Mouse (Mus musculus) lung, embryonic 15.5 days (tissue): ENCODE data around the gene Frat1. TPM values are rescaled to one million over a fixed set of nuclear protein-coding genes. Genes with fewer than 3 reads are reported as not detected.
"Not testable (repeated sequence)": the region's sequence is repeated elsewhere in the genome, so short reads cannot be mapped to it uniquely, and the experiment has no call there.

ENCODE experiments used
- ATAC-seq: fragments of 200-750 bp; cut with Nextera tagmentation; 2 replicates; pipeline ENCODE4 v1.8.0; 2017; ENCODE audit warnings: moderate number of reproducible peaks, borderline replicate concordance; ENCODE audit not compliant: low FRiP score, low TSS enrichment; ENCODE audit errors: extremely low read depth
- H3K27ac ChIP-seq: fragments of 300-500 bp; sonication (generic); 2 replicates; pipeline ENCODE4 v1.5.1; 2015; ENCODE audit warnings: moderate library complexity, mild to moderate bottlenecking, inconsistent platforms
- H3K27me3 ChIP-seq: fragments of 300-500 bp; sonication (generic); 2 replicates; pipeline ENCODE4 v1.6.1; 2015; ENCODE audit warnings: inconsistent platforms
- H3K36me3 ChIP-seq: fragments of 300-500 bp; sonication (generic); 2 replicates; pipeline ENCODE4 v1.6.1; 2015; ENCODE audit warnings: inconsistent platforms
- H3K4me1 ChIP-seq: fragments of 300-500 bp; sonication (generic); 2 replicates; pipeline ENCODE4 v1.6.1; 2015; ENCODE audit warnings: inconsistent platforms
- H3K4me2 ChIP-seq: fragments of 300-500 bp; sonication (generic); 2 replicates; pipeline ENCODE4 v1.6.1; 2015; ENCODE audit warnings: inconsistent platforms, mild to moderate bottlenecking, moderate library complexity
- H3K4me3 ChIP-seq: fragments of 300-500 bp; sonication (generic); 2 replicates; pipeline ENCODE4 v1.5.1; 2015; ENCODE audit warnings: mild to moderate bottlenecking, inconsistent platforms
- H3K9ac ChIP-seq: fragments of 300-500 bp; sonication (generic); 2 replicates; pipeline ENCODE4 v1.6.1; 2015; ENCODE audit warnings: inconsistent platforms
- H3K9me3 ChIP-seq: fragments of 300-500 bp; sonication (generic); 2 replicates; pipeline ENCODE4 v1.6.1; 2016; ENCODE audit warnings: inconsistent platforms
- WGBS: fragments of 180-500 bp; shearing (Covaris S2); methylation state at CpG from one replicate; pipeline ENCODE4 v1.1.7; 2015; 5-methylcytosine and 5-hydroxymethylcytosine counted together
- polyA plus RNA-seq: library from polyadenylated mRNA; unstranded; fragments of >200 nt; fragmentation: Nextera tagmentation; extraction: Ambion mirVana; gene quantifications from 2 replicates; pipeline ENCODE4 v1.2.1, GENCODE M21; 2015

The Frat1 gene
- polyA plus RNA-seq, 1 experiment from 2014 or later = 7.2 TPM

DNA sequence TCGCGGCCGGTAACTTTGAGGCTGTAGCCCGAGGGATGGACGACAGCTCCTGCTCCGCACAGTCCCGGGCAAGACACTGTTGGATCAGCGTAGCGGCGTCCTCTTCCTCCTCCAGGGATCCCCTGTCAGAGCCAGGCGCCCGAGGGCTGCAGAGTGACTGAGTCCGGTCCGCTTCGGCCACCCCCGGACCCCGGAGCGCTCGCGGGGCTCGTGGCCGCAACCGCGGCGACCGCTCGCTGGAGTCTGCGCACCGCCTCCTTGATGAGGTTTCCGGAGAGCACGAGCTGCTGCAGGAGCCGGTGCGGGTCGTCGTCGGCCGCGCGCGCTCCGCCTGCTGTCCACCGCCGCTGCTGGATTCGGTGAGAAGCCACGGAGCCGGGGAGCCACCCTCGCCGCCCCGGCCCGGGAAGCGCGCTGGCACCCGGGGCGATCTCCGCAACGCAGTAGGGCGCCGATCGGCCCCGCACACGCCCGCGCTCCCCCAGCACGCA is 17.4 kb downstream of the Frat1 start:
- no peaks in the 10 kb centered on the region for H3K36me3 ChIP-seq
- peak; percentile 9; the same call in 1 of the 2 replicates for ATAC-seq
- H3K9ac ChIP-seq = peak overlapping the region; percentile 49
- H3K4me1 ChIP-seq = peaks cover 21% of the 10 kb centered on the region
- peak overlapping the region; percentile 93 for H3K4me2 ChIP-seq
- no peaks in the 10 kb centered on the region for H3K9me3 ChIP-seq
- H3K27me3 ChIP-seq = peaks cover 10% of the 10 kb centered on the region; the same call in 1 of the 2 replicates
- peak overlapping the region; percentile 92 for H3K27ac ChIP-seq
- peak overlapping the region; percentile 56 for H3K4me3 ChIP-seq
- WGBS = under 1% methylated on average over 64 of the region's 64 CpGs

DNA sequence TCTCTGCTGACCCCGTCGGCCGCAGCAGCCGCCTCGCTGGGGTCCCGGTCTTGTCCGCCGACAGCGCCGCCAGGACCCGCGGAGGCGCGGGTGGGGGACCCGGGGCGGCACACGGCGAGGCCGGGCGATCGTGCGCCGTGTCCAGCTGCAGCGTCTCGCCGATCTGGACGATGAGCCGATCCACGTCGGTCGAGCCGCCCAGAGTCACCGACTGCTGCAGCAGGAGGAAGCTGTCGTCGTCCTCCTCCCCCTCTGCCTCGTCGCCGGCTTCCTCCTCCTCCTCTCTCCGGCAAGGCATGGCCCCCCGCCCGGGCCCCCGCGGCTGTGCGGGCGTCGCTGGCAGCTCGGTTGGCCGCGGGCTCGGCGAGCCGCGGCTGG is 17.8 kb downstream of the Frat1 start:
- Histone ChIP-seq H3K4me2 (peak overlapping the region; percentile 93), H3K9ac (peak overlapping the region; percentile 49), H3K4me1 (peaks cover 21% of the 10 kb centered on the region), H3K27ac (peak overlapping the region; percentile 92), H3K4me3 (peak overlapping the region; percentile 56)
- not testable (repeated sequence) for H3K36me3 ChIP-seq, H3K27me3 ChIP-seq, H3K9me3 ChIP-seq
- peak; percentile 29; the same call in 1 of the 2 replicates for ATAC-seq
- 0% methylated on average over 33 of the region's 53 CpGs for WGBS

DNA sequence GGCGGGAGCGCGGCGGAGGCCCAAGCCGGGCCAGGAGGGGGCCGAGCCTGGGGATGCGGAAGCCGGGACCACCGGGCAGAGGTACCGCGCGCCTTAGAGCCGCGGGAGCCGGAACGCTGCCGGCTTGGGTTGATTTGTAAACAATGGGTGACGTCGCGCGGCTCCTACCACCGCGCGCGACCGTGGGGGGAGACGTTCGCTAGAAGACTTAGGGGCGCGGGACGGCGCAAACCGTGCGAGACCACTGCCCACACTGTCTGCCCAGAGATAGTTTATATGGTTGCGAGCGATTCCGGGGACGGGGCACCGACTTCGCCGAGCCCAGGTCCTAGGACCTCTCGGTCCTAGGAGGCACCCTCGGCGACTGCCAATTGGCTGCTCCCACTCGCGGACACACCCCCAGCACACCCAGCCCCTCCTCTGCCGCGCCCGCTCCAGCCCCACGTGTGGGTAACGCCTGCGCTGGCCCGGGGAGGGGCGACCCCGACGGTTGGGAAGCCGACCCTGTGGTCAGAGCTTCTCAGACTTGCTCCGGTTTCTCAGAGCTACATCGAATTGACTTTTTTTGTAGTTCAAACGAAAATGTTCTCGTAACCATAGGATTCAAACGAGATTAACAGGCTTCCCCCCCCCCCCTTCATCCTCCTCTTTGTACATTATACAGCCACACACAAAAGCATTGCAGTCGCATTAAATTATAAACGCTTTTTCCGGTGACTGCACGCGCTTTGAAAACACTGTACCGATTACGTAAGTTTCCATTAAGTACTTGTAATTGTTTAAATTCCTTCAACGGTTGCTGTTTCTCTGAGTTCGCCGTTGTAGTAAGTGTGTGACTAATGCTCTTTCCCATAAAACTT is 18.5 kb downstream of the Frat1 start, which contains the start of gene Frat2:
Frat2 (minus strand) TSS at position 141 of the 860 bp plus-strand sequence.
- Histone ChIP-seq H3K4me2 (peak within 1 kb of the TSS; percentile 93), H3K4me3 (peak within 1 kb of the TSS; percentile 56), H3K27ac (peak within 1 kb of the TSS; percentile 92), H3K9me3 (no peaks in the 10 kb centered on the region), H3K27me3 (peaks cover 10% of the 10 kb centered on the region; the same call in 1 of the 2 replicates), H3K4me1 (peaks cover 21% of the 10 kb centered on the region), H3K36me3 (no peaks in the 10 kb centered on the region), H3K9ac (peak within 1 kb of the TSS; percentile 49)
- ATAC-seq = peak; percentile 97
- under 1% methylated on average over 71 of the region's 72 CpGs for WGBS

DNA sequence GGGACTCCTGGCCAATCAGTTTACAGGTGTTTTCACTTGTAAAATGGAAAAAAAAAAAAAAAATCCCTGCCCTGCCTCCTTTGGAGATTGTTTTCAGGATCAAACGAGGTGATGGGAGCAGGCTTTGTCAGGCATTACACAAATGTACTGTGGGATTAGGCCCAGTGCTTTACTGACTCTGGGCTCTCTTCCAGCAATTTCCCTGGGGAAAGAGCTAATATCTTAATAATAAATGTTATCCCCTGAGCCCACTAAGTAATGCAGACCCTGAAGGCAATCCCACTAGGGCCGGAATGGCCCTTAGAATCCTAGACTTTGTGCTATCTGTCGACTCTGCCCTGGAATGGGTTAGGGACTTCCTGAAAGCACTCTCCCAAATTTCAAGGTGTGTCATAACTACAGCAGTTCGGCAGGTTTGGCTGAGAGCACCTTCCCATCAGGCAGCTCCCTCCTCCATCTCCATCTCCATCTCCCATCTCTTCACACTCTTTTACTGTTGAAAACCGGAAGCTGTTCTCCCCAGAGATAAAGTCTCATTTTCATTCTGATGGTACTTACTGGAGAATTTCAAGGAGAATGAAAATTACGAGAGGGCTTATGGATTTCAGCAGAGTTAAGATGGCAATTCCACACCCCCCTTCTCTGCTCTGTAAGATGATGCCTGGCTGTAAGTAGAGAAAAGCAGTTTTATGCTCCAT is 20.4 kb downstream of the Frat1 start:
- no peak for ATAC-seq
- H3K4me3 ChIP-seq = no peak overlapping the region
- H3K4me1 ChIP-seq = peaks cover 21% of the 10 kb centered on the region
- no peaks in the 10 kb centered on the region for H3K36me3 ChIP-seq
- no peak overlapping the region for H3K4me2 ChIP-seq
- H3K27me3 ChIP-seq = peaks cover 10% of the 10 kb centered on the region; the same call in 1 of the 2 replicates
- WGBS = 33% methylated on average over 6 of the region's 6 CpGs
- H3K9me3 ChIP-seq = no peaks in the 10 kb centered on the region
- H3K9ac ChIP-seq = no peak overlapping the region
- H3K27ac ChIP-seq = 0 out of 2 replicates have a peak overlapping the region, but pooled peaks have one; percentile 25

DNA sequence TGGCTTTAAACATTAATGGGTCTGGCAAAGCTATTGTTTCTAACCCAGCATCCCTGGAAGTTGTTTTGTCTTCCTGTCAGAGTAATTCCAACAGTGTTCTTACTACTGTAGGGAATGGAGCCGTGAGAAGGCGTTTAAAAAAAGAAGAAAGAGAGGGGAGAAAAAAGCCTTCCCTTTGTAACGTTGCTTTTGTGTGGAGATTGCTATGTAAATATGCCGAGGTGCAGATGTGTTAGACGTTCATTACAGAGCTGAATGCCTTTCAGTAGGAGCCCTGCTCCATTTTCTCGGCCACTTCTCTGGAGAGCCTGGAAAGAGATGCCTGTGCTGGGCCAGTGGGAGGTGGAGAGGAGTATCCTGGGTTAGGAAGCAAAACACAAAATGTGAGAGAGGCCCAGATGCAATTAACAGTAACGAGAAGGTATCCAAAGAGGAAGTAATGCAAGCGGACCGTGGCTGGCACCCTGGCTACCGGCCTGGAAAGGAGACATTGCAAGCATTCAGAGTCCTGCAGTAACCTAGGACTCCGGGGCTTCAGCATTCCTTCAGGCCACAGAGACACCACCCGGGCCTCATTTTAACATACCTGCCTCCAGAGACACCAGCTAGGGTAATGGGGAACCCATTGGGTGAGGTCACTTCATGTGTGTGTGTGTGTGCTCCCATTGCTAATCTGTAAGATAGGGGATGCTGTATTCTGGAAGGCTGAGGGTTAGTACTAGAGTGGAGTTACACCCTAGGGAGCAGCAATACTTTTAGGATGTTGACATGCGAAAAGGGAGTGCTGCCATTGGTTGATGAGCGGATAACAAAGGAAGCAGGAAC is 21.2 kb downstream of the Frat1 start:
- Histone ChIP-seq H3K4me1 (peaks cover 21% of the 10 kb centered on the region), H3K9me3 (no peaks in the 10 kb centered on the region), H3K9ac (no peak overlapping the region), H3K27me3 (peaks cover 7% of the 10 kb centered on the region; the same call in 1 of the 2 replicates), H3K4me3 (no peak overlapping the region), H3K4me2 (no peak overlapping the region), H3K27ac (peak overlapping the region; percentile 25), H3K36me3 (no peaks in the 10 kb centered on the region)
- ATAC-seq = no peak
- WGBS = 33% methylated on average over 14 of the region's 14 CpGs

DNA sequence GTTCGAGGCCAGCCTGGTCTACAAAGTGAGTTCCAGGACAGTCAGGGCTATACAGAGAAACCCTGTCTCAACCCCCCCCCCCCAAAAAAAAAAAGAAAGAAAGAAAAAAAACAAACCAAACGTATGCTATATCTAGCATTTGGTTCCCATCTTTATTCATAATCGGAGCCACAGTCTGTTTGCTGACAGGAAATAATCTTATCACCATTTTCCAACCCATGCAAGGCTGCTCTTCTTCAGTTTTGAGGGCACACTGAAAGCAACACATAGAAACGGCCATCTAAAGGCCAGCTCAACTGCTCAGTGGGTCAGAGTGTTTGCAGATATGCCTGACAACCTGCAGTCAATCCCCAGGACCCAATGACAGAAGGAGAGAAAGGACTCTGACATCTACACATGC is 22.7 kb downstream of the Frat1 start:
- Histone ChIP-seq H3K4me2 (no peak overlapping the region), H3K4me3 (no peak overlapping the region), H3K4me1 (peaks cover 14% of the 10 kb centered on the region), H3K27me3 (no peaks in the 10 kb centered on the region), H3K9me3 (no peaks in the 10 kb centered on the region), H3K9ac (no peak overlapping the region), H3K27ac (no peak overlapping the region), H3K36me3 (no peaks in the 10 kb centered on the region)
- WGBS = 70% methylated on average over 4 of the region's 4 CpGs
- no peak for ATAC-seq

DNA sequence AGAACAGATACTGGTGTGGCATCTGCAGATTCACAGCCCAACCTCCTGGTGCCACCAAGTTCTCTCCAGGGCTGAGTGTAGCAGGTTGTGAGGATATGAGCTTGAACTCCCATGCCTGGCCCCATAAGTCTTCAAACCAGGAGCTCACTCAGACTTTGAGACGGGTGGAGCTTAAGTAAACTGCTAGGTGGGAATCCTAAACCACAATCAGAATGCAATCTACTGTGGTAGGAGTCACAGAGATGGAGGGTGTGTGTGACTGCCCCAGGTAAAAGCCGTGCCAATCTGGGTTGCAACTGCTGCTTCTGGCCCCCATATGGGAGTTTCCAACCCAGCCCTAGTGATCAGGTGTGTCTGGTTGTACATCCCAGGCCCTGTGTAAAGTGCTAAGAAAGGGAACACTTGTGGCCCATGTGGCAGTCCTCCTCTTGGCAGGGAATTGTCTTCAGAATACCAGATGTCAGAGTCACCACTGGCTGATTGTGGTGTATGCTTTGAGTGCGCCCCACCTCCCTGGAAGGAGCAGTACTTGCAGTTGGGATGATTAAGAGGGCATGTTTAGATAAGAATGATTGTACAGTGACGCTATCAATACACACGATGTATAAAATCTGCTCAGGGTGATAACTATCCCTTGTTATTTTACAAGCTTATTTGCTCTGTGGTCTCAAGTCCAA is 27.5 kb downstream of the Frat1 start:
- H3K27ac ChIP-seq = no peak overlapping the region
- 49% methylated on average over 5 of the region's 5 CpGs for WGBS
- ATAC-seq = no peak

DNA sequence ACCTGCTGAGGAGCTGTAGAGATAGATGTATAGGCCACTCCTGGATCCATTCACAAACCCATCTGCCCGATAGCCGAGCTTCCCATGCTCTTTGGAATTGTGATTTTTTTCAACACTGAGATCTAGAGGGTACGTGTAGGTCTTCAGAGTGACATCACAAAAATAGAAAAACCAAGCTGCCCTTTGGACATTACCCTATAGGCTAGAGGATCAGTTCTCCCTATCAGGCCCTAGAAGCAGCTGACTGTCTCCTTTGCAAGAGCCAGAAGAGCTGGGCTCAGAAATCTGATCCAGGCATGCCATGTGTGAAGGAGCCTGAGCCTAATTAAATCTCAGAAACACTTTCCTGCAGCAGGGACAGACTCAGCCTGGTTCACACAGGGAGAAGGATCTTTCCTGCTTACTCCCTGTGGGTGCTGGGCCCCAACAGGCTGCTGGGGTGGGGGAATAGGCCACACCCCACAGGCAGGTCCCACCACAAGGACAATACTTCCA is 28.1 kb downstream of the Frat1 start:
- H3K9me3 ChIP-seq = no peaks in the 10 kb centered on the region
- H3K36me3 ChIP-seq = peaks cover 6% of the 10 kb centered on the region; the same call in 1 of the 2 replicates
- WGBS = 60% methylated on average over 3 of the region's 3 CpGs
- no peak overlapping the region for H3K4me2 ChIP-seq
- H3K27me3 ChIP-seq = no peaks in the 10 kb centered on the region
- no peaks in the 10 kb centered on the region for H3K4me1 ChIP-seq
- no peak overlapping the region for H3K27ac ChIP-seq
- no peak for ATAC-seq
- no peak overlapping the region for H3K9ac ChIP-seq
- H3K4me3 ChIP-seq = no peak overlapping the region

More for the DNA sequence above, 27.5 kb downstream of the Frat1 start:
- Histone ChIP-seq H3K9me3 (no peaks in the 10 kb centered on the region), H3K4me3 (no peak overlapping the region), H3K4me1 (no peaks in the 10 kb centered on the region), H3K9ac (no peak overlapping the region), H3K27me3 (no peaks in the 10 kb centered on the region), H3K4me2 (no peak overlapping the region), H3K36me3 (peaks cover 3% of the 10 kb centered on the region; the same call in 1 of the 2 replicates)

DNA sequence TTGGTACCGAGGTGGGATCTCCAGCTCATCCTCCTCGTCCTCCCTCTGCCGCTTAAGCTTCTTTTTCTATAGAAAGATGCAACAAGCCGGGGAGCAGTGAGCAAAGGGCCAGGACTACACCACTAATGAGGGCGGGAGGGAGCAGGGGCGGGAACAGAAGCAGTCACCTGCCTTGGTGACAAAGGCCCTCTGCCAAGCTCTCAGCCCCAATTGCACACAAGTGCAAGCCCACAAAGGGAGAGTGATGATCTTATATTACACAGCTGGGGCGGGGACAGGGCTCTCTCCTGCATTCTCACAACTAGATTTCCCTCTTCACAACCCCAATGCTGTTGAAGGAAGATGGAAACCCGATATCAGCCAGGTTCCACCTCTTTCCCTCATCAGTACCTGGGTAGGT is 36.9 kb downstream of the Frat1 start:
- peaks cover 49% of the 10 kb centered on the region for H3K36me3 ChIP-seq
- WGBS = 87% methylated on average over 8 of the region's 8 CpGs

DNA sequence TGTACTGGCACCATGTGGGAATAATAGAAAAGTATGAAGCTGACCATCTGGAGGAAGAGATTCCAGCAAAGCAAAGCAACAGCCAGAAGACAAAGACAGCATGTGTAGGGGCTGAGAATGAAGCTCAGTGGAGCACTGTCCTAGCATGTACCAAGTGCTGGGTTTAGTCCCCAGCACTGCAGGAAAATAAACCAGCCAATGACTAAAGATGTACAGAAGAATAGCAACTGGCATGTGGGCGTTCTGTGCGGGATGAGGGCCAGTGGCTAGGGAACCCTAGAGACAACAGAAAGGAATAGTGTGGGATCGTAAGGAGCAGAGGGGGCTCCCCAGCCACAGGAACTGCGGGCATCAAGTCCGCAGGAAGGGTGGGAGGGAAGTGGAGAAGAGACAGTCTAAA is 39.5 kb downstream of the Frat1 start:
- Histone ChIP-seq H3K27ac (no peak overlapping the region), H3K36me3 (peaks cover 43% of the 10 kb centered on the region), H3K4me1 (no peaks in the 10 kb centered on the region), H3K27me3 (no peaks in the 10 kb centered on the region), H3K9ac (no peak overlapping the region), H3K4me2 (no peak overlapping the region), H3K9me3 (no peaks in the 10 kb centered on the region), H3K4me3 (no peak overlapping the region)
- 92% methylated on average over 5 of the region's 5 CpGs for WGBS
- no peak for ATAC-seq

More for the DNA sequence above, 36.9 kb downstream of the Frat1 start:
- Histone ChIP-seq H3K9me3 (no peaks in the 10 kb centered on the region), H3K4me3 (no peak overlapping the region), H3K27ac (no peak overlapping the region), H3K4me1 (no peaks in the 10 kb centered on the region), H3K4me2 (no peak overlapping the region), H3K9ac (no peak overlapping the region), H3K27me3 (no peaks in the 10 kb centered on the region)
- no peak for ATAC-seq

DNA sequence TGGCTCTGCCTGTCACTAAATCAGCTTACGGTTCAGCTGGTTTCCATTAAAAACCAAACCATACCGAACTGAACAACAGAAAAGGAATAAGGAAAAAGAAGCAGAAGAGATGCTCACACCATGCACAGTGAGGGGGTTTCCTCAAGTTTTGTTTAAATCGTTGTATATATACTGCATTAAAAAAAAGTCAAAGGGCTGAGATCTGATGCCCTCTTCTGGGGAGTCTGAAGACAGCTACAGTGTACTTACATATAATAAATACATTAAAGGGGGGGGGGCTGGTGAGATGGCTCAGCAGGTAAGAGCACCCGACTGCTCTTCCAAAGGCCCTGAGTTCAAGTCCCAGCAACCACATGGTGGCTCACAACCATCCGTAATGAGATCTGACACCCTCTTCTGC is 40.2 kb downstream of the Frat1 start:
- H3K9me3 ChIP-seq, H3K4me1 ChIP-seq, H3K9ac ChIP-seq, H3K27ac ChIP-seq, H3K4me3 ChIP-seq, H3K4me2 ChIP-seq, H3K27me3 ChIP-seq, ATAC-seq: not testable (repeated sequence)
- 77% methylated on average over 5 of the region's 5 CpGs for WGBS
- H3K36me3 ChIP-seq = peaks cover 41% of the 10 kb centered on the region
